Mouse (Mus musculus) kidney, postnatal 14 days (tissue): ENCODE measurements around the gene Ntrk3.

Experiments
- DNase-seq: peaks from one replicate; pipeline ENCODE4 v3.0.0; 2022; ENCODE audit warnings: mixed read lengths

Gene Ntrk3

GRCm38 (mm10) chr7:78719795-78720460 lies 17.9 kb downstream of the Ntrk3 start:
- no peak for DNase-seq

- no peak for DNase-seq
Measured at GRCm38 (mm10) chr7:78719117-78719516, 18.7 kb downstream of the Ntrk3 start.

GRCm38 (mm10) chr7:78718191-78718609 lies 19.6 kb downstream of the Ntrk3 start:
- no peak for DNase-seq

GRCm38 (mm10) chr7:78707708-78708107 lies 30.1 kb downstream of the Ntrk3 start:
- no peak for DNase-seq

- no peak for DNase-seq
Measured at GRCm38 (mm10) chr7:78707122-78707521, 30.7 kb downstream of the Ntrk3 start.

GRCm38 (mm10) chr7:78702676-78703075 lies 35.1 kb downstream of the Ntrk3 start:
- no peak for DNase-seq

GRCm38 (mm10) chr7:78695200-78695599 lies 42.6 kb downstream of the Ntrk3 start:
- DNase-seq = no peak

GRCm38 (mm10) chr7:78693148-78693547 lies 44.7 kb downstream of the Ntrk3 start:
- no peak for DNase-seq

- DNase-seq = no peak
Measured at GRCm38 (mm10) chr7:78690956-78691355, 46.9 kb downstream of the Ntrk3 start.

- DNase-seq = no peak
Measured at GRCm38 (mm10) chr7:78684943-78685342, 52.9 kb downstream of the Ntrk3 start.

- DNase-seq = no peak
Measured at GRCm38 (mm10) chr7:78680871-78681270, 56.9 kb downstream of the Ntrk3 start.

- no peak for DNase-seq
Measured at GRCm38 (mm10) chr7:78669407-78669806, 68.4 kb downstream of the Ntrk3 start.

GRCm38 (mm10) chr7:78668916-78669315 lies 68.9 kb downstream of the Ntrk3 start:
- DNase-seq = no peak

GRCm38 (mm10) chr7:78668003-78668635 lies 69.7 kb downstream of the Ntrk3 start:
- DNase-seq = no peak

- no peak for DNase-seq
Measured at GRCm38 (mm10) chr7:78660832-78661231, 77.0 kb downstream of the Ntrk3 start.

- no peak for DNase-seq
Measured at GRCm38 (mm10) chr7:78659846-78660245, 78.0 kb downstream of the Ntrk3 start.

GRCm38 (mm10) chr7:78658026-78658425 lies 79.8 kb downstream of the Ntrk3 start:
- peak; percentile 6 for DNase-seq

- DNase-seq = no peak
Measured at GRCm38 (mm10) chr7:78656181-78656580, 81.6 kb downstream of the Ntrk3 start.

GRCm38 (mm10) chr7:78653686-78654085 lies 84.1 kb downstream of the Ntrk3 start:
- DNase-seq = no peak

- DNase-seq = no peak
Measured at GRCm38 (mm10) chr7:78652296-78652695, 85.5 kb downstream of the Ntrk3 start.

- no peak for DNase-seq
Measured at GRCm38 (mm10) chr7:78651540-78651939, 86.3 kb downstream of the Ntrk3 start.

- no peak for DNase-seq
Measured at GRCm38 (mm10) chr7:78643667-78644066, 94.1 kb downstream of the Ntrk3 start.

GRCm38 (mm10) chr7:78623686-78624085 lies 114.1 kb downstream of the Ntrk3 start:
- peak; percentile 5 for DNase-seq

- no peak for DNase-seq
Measured at GRCm38 (mm10) chr7:78621115-78621514, 116.7 kb downstream of the Ntrk3 start.
